Mouse (Mus musculus) lung, postnatal 4 days (tissue): Measurements from ENCODE around the gene Med31.
"Not testable (repeated sequence)": the region's sequence is repeated elsewhere in the genome, so short reads cannot be mapped to it uniquely, and the experiment has no call there.

Source experiments
- DNase-seq, 2 experiments: peaks; one replicate each; pipeline ENCODE4 v3.0.0; 2021

Med31 gene

DNA sequence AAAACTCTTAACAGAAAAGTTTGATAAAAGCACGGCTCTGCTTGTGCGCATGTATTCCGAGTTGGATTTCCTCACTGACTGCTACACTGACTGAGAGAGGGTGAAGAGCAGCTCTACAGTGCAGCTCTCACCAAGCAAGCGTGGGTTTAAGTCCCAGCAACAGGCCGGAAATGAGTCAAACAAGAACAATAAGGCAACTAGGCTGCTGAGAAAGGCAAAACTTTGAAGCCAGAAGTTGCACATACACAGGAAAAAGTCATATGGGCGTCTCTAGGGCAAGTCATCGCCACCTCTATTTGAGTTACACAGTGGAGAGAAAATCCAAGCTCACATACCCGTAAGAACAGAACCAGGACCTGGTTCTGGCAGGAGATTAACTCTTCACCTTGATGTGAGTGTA lies 18.9 kb downstream of the Med31 start:
- no peak for DNase-seq

DNA sequence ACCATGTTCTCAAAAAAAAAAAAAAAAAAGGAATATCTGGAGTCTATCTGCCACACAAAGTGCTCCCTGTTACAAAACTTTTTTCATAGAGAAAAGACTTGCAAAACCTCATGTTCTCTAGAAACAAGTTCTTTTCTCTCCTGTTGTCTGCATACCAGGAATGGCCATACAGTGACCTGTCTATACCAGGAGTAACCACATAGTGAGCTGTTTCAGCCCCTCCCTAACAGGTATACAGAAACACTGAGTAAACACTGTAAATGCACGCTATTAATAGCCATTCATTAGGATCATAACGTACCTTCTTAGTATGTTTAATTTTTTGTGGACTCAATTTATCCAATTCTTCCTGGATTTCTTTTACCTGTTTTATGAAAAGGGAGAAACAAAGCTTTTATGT lies 21.1 kb downstream of the Med31 start:
- DNase-seq, result no peak

DNA sequence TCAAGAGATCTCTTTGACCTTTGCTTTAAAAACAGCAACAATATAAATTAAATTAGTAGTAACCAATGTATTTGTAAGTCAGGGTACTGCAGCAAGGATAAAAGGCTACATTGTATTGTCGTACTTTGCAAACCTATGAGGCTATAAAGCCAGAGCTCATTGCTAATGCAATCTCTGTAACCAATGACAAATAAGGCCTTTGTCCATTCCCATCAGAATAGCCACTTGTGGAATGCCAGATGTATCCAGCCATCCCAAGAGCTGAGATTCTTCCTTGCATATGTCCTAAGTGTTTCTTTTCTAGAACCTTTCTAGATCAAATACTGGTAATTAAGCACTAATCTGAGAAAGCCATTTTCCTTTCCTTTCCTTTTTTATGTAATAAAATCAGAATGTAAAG lies 24.5 kb downstream of the Med31 start:
- no peak for DNase-seq

DNA sequence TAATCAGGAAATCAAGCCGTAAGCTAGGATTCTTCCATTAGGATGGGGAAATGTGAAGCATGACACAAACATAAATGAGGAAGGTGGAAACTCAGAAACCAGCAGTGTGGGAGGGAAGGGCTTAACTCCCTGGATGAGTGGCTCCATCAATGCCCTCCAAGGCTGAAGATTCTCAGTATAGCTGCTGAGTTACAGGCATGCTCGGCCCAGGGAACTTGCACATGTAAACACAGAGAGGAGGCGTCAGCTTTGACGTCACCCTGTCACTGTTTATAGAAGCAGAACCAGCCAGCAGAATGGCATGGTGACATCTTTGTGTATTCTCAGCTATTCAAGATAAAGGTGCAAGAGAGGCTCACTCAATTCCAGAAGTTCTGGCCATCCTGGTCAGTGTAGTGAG lies 31.1 kb downstream of the Med31 start:
- DNase-seq, result peak in 1 of 2 experiments; percentile 31

DNA sequence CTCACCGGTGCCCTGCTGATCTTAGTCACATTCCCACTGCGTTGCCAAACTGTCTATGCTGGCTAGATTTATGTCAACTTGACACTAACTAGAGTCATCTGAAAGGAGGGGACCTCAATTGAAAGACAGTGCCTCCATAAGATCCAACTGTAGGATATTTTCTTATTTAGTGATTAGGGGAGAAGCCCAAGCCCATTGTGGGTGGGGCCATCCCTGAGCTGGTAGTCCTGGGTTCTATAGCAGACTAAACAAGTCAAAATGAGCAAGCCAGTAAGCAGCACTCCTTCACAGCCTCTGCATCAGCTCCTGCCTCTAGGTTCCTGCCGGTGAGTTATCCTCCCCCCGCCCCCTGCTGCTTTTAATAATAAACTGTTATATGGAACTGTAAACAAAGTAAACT lies 34.3 kb downstream of the Med31 start:
- DNase-seq, result no peak

DNA sequence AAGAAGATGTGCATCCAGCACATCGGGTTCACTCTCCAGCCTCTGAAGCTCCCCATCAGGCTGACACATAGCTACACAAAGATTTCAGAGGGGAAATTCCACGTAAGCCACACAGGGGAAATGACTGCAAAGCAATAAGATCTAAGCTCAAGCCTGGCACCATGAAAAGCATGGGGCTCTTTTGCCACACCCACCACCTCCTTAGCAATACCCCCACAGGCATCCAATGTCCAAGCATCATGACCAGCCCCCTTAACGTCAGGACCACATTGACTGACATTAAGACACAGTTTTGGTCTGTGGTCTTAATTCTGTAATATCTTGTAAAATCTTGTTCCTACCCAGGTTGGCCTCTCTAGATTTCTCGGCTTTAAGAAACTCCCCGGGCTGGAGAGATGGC lies 34.8 kb downstream of the Med31 start:
- no peak for DNase-seq

DNA sequence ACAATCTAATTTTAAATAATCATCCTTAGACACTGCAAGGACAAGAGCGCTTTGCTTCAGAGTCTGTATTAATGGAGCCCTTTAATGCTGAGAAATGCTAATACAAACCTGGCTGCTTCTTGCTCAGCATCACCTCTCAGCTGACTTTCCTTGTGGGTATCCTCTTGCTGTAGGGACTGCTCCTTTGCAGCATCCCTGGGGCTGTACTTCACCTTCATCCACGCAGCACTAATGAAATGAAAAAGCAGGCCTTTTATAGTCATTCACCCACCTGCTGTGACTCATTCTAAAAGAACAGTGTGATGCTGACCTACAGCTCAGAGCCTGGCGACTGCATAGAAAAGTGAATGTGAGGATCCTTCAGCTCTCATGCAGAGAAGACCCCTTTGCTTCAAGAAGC lies 38.8 kb downstream of the Med31 start:
- no peak for DNase-seq

DNA sequence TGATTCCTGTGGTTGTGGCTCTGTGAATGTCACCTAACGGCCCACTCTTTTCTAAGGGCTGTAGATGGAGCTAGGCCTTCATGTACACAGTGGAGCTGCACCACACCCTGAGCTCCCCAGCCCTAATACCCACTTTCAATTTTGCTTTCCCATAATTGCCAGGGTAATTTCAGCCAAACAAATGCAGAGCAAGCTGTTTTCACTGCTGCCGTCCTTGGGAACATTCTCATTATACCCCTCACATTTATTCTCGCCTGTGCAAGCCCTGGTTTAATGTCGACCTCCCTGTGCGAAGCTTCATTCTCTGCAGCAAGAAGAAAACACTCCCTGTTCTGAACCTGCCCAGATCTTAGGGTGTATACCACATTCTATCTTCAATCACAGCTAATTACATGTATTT lies 39.4 kb downstream of the Med31 start:
- DNase-seq, result no peak

DNA sequence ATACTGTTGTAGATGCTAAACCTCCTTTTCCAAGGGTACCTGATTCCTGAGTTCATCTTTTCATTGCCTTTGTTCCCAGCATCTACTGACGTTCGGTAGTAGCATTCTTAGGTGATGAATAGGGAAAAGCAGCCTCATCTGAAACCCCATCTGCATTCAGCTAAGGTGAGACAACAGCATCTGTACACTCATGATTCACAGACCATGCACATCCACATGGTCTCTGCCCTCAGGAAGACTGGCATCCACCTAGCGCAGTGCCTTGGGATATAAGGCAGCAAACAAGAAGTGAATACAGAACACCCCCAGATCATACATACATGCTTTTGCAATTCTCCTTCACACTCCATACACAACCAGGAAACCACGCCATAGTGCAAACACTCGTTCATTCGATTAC lies 40.7 kb downstream of the Med31 start:
- no peak for DNase-seq

DNA sequence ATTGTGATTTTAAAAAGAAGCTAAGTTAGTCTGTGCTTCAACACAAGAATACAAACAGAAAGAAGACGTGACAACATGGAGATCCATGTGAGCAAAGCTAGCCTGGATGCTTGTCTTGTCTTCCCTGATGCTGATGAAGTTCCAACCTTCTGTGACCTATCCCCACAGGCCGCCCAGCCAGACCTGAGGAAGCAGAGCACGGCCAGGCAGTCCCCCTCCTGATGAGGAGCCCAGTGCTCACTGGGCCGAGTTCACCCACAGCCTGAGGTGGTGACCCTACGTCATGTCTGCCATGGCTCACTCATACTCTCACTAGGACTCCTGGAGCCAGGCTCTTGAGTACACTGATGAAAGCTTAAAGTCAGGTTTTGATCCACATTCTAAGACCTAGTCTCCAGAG lies 41.9 kb downstream of the Med31 start:
- no peak for DNase-seq

DNA sequence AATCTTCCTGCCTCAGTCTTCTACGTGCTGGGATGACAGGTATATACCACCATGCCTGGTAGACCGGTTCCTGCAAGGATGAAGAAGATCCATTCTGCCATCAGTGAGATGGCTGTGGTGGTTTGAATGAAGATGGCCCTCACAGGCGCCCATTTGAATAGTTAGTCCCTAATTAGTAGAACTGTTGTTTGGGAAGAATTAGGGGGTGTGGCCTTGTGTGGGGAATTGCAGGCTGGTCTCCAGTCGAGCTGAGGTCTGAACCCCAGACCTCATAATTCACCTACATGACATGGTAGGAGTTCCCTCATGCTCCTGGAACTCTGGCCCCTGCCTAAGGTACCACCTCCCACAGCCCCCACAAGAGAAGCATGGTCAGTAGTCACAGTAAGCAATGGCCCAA lies 43.5 kb downstream of the Med31 start:
- DNase-seq, result not testable (repeated sequence)

DNA sequence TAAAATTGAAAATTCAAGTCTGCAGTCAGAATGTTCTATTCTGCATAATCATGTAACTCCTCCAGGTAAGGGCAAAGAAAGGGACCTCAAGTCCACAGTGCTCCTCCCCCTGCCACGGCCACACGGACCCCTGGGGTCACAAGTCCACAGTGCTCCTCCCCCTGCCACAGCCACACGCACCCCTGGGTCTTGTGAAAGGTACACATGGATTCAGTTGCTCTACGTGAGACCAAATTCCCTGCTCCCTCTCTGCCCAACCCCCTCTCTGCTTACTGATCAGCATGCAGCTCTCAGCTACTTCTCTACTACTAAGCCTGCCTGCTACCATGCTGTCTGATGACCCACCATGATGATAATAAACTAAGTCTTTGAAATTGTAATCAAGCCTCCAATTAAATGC lies 45.5 kb downstream of the Med31 start:
- no peak for DNase-seq

DNA sequence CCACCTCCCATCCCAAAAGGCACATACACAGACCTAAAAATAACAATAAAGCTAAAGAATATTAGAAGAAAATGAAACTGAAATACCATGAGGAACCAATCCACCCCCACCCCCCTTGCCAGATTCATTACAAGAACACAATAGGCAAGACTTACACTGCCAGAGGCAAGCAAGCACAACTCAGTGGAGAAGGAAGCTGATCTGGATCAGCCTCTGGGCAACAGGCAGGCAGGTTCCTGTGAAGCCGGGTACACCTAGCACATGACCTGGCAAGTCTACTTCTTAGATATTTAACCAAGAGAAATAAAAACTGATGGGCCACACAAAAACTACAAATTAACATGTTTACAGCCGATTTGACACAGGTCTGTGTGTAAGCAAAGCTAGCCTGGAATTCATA lies 52.2 kb downstream of the Med31 start:
- DNase-seq, result no peak
